Comparison of ENCODE assay signal across 9 mouse cellular contexts in the genomic region with DNA sequence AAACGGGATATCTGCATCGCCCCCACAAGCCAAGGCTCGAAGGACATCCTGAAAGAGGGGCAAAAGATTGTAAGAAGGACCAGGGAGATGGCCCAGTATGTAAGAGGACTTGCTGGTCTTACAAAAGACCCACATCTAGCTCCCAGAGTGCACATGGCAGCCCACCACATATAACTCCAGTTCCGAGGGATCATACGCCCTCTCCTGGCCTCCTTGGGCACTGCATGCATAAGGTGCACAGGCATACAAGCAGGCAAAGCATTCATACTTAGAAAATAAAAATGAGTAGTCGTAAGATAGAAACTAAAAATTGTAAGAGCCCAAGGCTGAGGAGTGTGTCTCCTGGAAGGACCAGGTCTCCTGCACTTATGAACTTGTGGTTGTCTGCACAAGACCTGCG. TPM values are rescaled to one million over a fixed set of nuclear protein-coding genes. Genes with fewer than 3 reads are reported as not detected.
DNase-seq lines count a peak whose midpoint lies in the region; ATAC-seq lines count a peak whose summit lies in the region.
"Had no signal": no experiment of that assay in that cellular context is flagged by ENCODE, and none has a peak within 500 bp of the region (broad histone marks: within the 10 kb centered on the region; RNA-seq: fewer than 3 reads in every experiment).

No protein-coding gene starts in this region.

- ATAC-seq in megakaryocyte, adult 5-6 weeks (ENCODE audit: poor library complexity, severe bottlenecking): no peak

- peak; percentile 4 for DNase-seq in kidney, adult 11 months
- DNase-seq in kidney, postnatal 14 days: no peak
- DNase-seq in right cerebral cortex, postnatal 4 days: peak; percentile 43
- DNase-seq in right cerebral cortex, adult 18-20 months: no peak
- peak; percentile 51 to 73 for DNase-seq in cerebellum, postnatal 25 days
- no peak for DNase-seq in right cerebral cortex, adult 2 months (ENCODE audit: low spot score in 2 of 2)
- DNase-seq: liver, embryonic 13.5 days; thymus, adult 2 months had no signal

RNA-seq across cellular contexts. Expression of gene Kcna1, which starts 32.8 kb away (rescaled TPM):
- not detected in 2 replicates for total RNA-seq in megakaryocyte, adult 5-6 weeks (2015)
- not detected in 2 replicates for total RNA-seq in megakaryocyte, adult 5-6 weeks (2017)

Comparison
In these comparisons a context has a peak if more than half of its experiments do, and no peak if none do; other contexts are left out.
1. DNase-seq: peak in kidney, adult 11 months (single experiment), right cerebral cortex, postnatal 4 days (single experiment) and cerebellum, postnatal 25 days (2 of 2); none in kidney, postnatal 14 days (single experiment), right cerebral cortex, adult 18-20 months (single experiment) and right cerebral cortex, adult 2 months (0 of 2).